Mouse (Mus musculus) monocyte, adult 2 months (primary cell): Measurements from ENCODE around the gene Gm15217.

Experiments
- DNase-seq, 2 experiments: peaks; one replicate each; pipeline ENCODE4 v3.0.0; 2022; ENCODE audit warnings: low spot score in 2 of 2, low read depth in 1 of 2

The Gm15217 gene

GRCm38 (mm10) chr14:46391621-46392170 lies 12.5 kb downstream of the Gm15217 start:
- DNase-seq: no peak

GRCm38 (mm10) chr14:46398091-46398695 lies 19.0 kb downstream of the Gm15217 start:
- no peak for DNase-seq

- DNase-seq: no peak
Measured at GRCm38 (mm10) chr14:46399925-46400324, 20.7 kb downstream of the Gm15217 start.

DNA sequence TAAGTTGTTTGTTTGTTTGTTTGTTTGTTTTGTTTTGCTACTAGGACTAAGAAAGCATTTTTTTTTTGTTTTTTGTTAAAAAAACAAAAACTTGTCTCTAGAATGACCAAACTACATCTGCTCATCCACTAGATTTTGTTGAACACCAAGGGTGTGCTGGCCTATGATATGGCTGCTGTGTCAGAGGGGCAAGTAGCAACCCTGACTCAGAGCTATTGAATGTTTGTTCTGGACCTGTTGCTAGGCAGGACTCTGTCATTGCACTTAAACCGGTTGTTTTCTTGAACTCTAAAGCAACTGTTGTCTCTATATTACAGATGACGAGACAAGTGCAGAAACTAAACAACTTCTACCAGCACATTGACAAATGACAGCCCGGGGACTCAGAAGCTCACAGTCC lies 29.1 kb downstream of the Gm15217 start:
- no peak for DNase-seq

DNA sequence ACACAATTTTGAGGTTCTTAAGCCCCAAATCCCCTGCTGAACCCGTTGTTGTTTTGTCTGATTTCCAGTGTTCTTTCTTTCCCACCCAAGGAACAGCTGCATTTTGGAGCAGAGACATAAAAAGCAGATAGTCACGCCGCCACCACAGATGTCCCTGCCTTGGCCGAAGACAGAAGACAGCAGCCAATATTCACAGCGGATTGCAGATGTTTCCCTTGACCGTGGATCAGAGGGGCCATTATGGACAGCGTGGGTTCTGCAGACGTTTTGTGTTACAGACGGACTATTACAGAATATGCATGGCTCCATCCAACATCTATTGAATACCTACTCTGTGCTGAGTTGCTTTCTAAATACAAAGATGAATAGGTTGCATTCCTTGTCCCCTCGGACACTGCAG lies 29.8 kb downstream of the Gm15217 start:
- DNase-seq: no peak

DNA sequence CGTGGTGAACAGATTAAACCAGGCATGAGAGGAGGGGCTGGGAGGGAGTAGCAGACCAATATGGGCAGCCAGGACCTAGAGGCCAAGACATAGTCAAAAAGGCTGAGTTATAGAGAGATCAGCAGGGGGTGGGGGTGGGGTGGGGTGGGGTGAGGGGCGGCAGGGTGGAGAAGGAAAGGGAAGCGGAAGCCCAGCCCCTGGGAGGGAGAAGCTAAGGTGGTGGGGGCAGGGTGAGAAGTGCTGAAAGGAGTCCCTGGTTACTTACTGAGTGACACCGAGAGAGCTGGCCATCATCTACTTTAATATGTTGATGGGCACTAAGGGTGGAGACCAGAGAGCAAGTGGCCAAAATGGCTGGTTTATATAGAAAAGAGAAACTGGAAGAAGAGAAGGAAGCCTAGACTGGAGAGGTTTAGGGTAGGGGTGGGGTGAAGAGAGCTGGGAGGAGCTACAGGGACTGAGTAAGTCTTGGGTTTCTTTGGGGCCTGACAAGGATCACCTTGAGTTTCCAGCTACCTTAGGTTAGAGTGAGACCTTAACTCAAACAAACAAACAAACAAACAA lies 31.4 kb downstream of the Gm15217 start:
- no peak for DNase-seq

GRCm38 (mm10) chr14:46412497-46413000 lies 33.3 kb downstream of the Gm15217 start:
- DNase-seq: no peak

GRCm38 (mm10) chr14:46418371-46419097 lies 39.3 kb downstream of the Gm15217 start:
- no peak for DNase-seq

- DNase-seq: no peak
Measured at GRCm38 (mm10) chr14:46419269-46419668, 40.1 kb downstream of the Gm15217 start.

- DNase-seq: no peak
Measured at GRCm38 (mm10) chr14:46421823-46422222, 42.6 kb downstream of the Gm15217 start.

DNA sequence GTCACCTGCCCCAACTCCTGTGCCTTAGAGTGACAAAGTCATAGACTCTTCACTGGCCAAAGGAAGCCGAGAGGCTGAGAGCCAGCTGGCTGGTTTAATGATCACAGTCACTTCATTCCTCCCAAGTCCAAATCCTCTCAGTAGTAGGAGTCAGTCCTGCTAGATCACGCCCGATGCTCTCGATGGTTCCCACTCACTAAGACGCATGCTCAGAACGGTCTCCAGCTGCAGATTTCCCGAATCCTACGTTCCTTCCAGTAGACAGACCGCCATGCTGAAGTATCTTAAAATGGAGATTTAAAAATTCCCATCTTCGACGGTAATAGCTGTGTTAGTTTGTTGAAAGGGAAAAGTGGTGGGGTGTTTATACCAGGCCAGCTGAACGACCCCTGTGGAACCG lies 48.0 kb downstream of the Gm15217 start:
- no peak for DNase-seq

DNA sequence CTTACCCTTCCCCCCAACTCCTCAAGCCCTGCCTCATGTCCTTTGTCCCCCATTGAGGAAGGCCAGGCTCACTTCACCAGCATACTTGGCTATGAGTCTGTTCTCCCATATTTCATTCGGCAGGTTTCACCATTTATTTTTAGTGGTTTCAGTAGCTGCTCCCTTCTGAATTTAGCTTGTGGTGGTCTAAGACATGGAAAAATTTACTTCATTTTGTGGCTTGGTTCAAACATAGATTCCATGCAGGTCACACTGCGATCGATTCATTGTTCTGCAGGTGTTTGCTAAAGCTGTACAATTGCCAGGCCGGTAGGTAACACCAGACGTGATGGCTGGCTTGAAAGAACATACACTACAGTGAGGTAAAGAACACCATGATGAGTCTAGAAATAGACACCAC lies 51.0 kb downstream of the Gm15217 start:
- no peak for DNase-seq
